Mouse (Mus musculus) neural tube, embryonic 10.5 days (tissue): ENCODE results near the gene Uts2.
A peak's percentile ranks its signal among the peaks of the same experiment; 100 is the strongest.

ENCODE experiments used
- DNase-seq: peaks from one replicate; pipeline ENCODE4 v3.0.0-alpha.2; 2017; ENCODE audit warnings: low spot score; ENCODE audit errors: extremely low spot score

The Uts2 gene

DNA sequence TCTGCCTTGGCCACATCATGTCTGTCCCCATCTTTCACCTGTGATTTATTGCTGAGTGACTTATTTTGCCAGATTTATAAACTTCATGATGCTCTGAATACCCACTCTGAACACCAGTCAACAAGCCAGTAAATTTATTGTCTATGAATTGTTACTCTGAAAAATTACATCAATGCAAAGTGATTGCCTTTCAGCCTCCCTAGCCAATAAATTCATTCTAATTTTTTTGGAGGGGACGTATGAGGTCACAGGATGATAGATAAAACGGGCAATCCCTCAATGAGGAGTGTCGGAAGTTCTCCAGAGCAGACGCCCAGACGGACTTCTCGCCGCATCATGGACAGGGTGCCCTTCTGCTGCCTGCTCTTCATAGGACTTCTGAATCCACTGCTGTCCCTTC lies at the start of gene Uts2:
TSS of gene Uts2 (plus strand) at position 301 of the 400 bp plus-strand sequence.
- no peak for DNase-seq

DNA sequence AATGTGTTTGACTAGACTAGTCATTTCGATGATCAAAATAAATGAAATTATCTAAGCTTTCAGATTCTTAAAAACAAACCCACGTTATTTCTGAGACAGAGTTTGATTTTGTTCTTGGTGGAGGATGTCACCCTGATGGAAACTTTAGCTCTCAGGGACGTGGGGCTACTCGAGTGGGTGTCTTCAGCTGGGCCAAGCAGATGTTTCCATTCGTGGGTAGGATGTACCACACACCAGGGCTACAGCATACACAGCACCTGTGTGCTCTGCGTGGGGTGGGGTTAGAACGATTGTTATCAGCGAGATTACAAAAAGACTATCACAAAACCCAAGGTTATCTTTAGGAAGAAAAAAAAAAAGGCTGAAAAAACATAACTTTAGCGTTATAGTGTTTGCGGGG lies 45.9 kb upstream of the Uts2 start:
- DNase-seq, result no peak

DNA sequence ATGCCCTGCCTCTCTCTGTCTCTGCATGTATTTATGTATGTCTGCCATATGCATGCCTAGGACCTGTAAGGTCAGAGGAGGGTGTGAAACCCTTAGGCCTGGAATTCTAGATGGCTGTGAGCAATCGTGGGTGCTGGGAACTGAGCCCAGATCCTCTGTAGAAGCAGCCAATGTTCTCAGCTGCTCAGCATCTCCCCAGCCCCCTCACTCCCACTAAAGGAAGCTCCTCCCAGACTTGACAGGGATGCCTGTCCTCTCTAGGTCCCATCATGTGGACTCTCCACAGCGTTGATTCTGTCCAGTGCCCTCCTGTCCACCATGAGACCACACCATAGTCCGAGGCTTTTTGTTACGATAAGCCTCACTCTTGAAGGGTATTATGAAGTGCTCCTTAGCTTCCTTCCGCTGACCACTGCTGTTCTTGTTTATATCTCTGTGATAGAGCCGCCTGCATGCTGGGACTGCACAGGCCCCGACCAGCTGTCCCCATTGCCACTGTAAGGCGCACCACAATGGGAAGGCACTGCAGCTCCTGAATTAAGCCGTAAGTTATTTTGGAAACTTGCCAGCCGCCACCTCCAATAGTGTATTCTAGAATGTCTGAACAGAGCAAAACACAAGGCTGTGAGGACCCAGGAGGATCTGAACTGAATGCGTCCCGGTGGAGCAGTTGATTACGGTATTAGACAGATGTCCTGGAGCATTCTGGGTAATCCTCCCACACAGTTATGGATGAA lies 40.4 kb upstream of the Uts2 start:
- DNase-seq, result no peak

DNA sequence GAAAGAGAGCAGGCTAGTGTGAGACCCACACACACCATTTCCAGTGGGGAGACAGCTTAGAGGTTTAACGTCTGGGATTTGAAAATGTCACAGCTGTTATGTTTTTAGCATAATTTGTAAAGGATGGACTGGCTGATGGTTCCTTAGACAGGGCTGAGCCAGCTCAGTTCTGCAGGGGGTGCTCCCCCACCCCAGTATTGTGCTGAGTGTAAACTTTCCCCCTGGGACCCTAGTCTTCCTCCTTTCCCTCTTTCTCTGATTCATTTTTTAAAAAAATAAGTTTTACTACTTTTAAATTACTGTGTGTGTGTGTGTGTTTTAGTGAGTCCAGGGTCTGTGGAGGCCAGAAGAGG lies 39.8 kb upstream of the Uts2 start:
- no peak for DNase-seq

DNA sequence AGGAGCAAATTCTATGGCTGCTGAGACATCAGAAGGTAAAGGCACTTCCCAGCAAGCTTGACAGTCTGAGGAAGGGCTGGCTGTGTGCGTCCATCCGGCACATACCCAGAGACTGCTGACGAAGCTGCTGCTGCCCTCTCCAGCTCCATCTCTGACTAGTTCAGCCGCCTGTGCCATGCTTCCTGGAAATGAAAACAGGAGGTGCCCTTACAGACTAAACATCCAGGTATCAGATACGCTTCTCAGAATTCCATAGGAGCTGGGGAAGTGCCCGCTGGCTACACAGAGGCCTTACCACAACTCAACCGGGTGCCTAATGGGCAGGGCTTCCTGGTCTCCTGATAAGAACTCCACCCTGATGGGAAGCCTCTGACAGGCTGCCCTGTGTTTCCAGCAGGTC lies 38.4 kb upstream of the Uts2 start:
- DNase-seq, result no peak

DNA sequence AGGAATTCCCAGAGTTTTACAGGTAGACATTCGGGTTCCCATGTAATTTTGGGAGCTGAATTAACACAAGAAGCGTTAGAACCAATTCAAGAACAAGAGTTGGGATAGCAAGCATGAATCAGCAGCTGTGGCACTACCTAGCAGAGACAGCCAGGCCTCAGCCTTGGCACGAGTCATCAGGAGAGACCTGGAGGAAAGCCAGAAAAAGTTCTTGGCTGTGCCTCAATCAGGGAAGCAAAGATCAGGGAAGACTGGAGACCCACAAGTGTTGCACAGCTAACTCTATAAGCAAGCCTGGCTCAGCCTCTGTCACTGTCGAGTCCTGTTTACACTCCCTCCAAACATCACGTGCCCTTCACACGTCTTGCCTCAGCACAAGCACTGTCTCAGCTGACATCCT lies 34.7 kb upstream of the Uts2 start:
- DNase-seq, result no peak

DNA sequence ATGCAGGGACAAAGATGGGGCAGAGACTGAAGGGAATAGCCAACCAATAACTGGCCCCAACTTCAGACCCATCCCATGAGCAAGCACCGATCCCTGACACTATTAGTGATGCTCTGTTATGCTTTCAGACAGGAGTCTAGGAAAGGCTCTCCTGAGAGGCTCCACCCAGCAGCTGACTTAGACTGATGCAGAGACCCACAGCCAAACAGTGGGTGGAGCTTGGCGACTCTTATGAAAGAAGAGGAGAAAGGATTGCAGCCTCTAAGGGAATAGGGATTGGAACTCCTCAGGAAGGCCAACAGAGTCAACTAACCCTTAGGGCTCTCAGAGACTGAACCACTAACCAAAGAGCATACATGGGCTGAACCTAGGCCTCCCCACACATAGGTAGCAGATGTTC lies 33.2 kb upstream of the Uts2 start:
- DNase-seq, result no peak

DNA sequence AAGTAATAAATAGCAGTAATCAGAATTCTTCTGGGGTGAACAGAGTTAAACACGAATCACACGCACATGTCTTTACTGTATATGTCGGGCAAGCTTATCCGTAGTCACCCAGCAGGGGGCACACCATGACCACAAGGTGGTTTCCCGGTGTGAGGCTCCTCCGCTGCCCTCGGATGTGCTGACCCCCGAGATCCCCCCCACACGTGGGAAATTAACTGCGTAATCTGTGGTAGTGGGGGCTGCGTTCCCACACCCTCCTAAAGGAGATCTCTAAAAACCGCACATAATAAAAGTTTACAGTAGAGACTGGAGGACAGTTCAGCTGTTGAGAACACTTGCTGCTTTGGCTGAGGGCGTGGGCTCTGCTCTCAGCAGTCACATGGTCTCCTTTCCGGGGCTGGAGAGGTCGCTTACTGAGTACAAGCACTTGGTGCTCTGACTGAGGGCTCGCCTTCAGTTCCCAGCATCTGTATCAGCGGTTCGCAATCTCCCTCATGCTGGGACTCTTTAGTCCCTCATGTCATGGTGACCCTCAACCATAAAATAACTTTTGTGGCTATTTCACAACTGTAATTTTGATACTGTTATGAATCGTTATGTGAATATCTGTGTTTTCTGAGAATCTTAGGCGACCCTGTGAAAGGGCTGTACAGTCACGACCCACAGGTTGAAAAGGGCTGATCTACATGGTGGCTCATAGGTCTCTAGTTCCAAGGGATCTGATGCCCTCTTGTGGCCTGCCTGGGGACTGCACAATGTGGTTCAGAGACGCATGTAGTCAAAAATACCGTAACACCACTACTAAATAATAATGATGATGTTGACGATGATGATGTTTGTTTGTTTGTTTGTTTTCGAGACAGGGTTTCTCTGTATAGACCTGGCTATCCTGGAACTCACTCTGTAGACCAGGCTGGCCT lies 32.0 kb upstream of the Uts2 start:
- DNase-seq, result peak; percentile 83

DNA sequence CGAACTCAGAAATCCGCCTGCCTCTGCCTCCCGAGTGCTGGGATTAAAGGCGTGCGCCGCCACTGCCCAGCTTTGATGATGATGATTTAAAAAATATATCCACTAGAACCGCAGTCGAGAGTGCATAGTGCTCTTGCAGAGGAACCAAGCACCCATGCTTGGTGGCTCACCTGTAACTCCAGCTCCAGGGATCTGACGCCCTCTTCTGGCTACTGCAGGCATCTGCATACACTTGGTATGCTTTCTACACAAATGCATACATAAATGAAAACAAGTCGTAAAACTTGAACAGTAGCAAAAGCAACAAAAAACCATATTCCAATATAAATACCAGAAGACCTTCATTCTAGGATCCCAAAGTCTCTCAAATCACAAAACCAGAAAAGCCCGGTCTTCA lies 31.3 kb upstream of the Uts2 start:
- DNase-seq, result no peak

DNA sequence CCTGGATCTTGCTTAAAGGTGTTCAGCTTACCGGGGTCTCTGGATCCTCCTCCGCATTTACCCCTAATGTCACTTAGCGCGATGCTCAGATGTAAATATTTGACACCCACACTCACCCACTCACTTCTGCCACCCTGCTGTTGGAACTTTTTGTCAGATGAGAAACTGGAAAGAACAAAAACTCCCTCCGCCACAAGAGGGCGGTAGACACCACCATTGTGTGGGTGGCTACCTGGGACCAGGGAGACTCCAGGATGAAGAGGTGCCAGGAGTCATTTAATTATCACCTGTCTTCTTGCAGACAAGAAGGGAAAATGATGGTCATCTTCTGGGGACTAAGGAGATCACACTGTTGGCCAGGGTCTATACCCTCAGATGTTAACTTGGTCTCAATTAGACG lies 30.3 kb upstream of the Uts2 start:
- peak; percentile 61 for DNase-seq

DNA sequence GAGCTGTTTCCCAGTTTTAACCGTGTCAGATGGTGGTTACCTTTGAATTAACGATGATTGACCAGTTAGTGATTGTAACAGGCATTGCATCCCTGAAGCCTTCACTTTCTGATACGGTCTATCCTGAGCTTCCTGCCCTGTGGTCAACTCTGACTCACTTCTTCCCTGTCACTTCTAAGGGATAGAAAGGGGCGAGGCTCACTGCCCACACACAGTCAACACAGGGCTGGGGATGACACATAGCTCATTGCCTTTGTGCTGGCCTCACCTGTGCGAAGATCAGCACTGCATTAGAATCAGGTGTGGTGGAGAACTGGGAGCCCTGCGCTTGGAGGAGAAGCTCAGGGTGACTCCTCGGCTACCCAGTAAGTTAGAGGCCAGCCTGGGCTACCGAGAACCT lies 27.9 kb upstream of the Uts2 start:
- DNase-seq, result no peak

DNA sequence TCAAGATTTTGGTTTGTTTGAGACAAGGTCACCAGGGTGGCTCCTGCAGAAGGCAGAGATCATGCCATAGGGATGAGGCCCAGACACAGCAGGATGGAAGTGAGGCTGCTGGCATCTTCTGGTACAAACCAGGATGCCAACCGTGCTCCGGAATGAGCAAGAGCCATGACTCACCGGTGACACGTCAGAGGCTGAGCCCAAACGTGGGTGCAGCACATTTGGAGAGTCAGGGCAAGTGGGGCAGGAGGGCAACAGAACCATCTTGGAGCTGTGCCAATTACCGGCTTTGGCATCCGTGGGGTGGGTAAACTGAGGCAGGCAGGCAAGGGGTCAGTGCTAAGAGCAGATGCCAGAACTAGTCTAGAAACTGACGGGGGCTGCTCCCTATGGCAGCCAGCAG lies 23.6 kb upstream of the Uts2 start:
- DNase-seq, result no peak

DNA sequence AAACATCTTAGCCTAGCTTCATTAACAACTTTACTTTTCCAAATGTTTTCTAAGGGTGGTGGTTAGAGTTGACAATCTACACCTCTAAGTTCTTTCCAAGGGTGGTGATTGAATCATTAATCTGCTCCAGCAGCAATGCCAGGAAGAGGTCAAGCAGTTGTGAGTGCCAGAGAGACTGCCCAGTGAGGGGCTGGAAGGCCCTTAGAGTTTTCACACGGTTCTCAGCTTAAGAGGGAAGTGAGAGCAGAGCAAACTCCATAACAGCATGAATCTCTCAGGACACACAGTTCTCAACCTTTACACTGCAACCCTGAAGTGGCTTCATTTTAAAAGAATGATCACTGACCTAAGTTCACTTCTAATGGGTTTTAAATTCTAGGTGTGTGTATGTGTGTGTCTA lies 21.8 kb upstream of the Uts2 start:
- DNase-seq, result no peak

DNA sequence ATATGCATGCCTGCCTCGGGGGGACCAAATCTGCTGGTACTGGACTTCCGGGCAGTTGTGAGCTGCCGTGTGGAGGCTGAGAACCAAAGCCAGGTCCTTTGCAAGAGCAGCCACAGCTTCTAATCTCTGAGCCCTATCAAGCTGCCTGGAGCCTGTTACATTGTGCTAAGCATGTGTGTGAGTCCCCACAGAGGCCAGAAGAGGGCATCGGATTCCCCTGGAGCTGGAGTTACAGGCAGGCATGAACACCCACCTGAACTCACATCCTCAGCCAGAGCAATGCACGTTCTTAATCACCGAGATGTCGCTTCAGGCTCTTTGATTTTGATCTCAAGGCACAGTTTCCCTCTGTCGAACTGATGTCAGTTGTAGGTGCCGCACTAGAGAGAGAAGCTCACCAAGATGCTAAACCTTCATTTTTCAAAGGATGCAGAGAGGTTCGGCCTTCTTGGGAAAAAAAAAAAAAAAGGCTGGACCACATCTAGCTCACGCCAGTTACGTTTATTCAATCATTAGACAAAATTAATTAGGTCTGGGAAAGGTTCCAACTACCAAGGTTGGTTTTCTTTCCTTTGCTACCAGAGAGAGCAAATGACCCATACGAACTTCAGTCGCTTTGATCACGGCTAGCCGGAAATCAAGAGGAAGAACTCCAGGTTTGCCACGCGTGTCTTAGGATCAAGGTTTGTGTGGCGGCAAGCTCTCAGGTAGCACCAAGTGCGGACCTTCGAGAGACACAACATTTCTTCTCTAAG lies 18.6 kb upstream of the Uts2 start:
- no peak for DNase-seq

DNA sequence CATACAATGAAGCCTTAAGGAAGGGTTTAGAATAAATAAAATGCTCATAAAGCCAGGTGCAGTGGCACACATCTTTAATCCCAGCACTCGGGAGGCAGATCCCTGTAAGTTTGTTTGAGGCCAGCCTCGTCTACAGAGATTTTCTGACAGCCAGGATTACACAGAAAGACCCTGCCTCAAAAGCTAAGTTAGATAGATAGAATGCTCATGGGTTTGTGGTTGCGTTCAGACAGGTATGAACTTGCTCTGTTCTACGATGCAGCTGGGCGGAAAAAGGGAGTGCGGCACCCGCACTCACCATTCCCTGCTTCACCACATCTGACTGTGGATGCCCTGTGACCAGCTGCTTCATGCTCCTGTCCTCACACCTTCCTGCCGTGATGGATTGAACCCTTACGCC lies 17.4 kb upstream of the Uts2 start:
- no peak for DNase-seq

DNA sequence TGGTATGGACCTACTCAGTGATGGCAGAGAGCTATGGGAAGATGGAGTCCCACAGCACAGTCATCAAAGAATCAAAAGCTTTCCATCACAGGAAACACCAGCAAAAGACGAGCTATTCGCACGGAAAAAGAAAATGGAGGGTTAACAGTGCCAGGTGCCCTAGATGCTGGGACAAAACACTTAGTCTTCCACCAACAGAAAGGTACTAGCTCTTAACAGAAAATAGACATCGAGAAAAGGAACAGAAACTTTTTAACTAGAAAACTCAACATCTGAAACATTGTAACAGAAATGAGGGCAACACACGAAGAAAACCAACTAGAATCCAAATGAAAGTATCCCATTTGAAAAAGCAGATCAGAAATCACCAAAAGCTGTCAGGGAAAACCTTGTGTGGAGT lies 16.7 kb upstream of the Uts2 start:
- DNase-seq, result no peak

DNA sequence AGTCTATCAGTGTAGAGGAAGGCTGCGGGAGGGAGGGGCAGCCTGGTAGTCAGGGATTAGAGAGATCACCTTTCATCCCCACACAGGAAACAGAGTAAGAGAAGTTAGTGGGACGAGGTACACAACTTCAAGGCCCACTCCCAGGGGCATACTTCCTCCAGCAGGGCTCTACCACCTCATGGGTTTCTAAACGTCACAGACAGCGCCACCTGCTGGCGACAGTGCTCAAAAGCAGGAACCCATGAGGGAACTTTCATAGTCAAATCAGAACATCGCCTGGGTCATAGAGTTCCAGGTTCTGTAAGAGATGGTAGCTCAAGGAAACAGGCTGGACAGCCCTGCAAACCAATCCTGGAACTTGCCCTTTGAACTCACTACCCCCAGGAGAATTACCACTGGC lies 6.7 kb upstream of the Uts2 start:
- peak; percentile 19 for DNase-seq

DNA sequence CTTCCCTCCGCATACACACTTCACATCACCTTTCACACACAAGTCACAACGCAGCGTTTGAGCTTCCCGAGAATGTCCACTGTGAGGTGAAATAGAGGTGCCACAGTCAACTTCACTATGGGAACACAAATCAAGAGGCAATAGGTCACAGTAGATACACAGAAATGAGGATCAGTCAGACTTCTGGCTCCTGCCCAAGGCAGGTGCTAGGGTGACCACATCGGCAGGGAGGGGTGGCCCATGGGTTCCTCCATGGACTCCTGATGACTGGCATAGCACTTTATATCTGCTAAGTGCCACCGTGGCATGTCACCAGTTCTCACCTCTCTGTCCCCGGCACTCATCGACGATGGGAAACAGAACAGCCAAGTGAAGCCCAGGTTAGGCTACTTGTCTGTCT lies 1.7 kb downstream of the Uts2 start:
- no peak for DNase-seq

DNA sequence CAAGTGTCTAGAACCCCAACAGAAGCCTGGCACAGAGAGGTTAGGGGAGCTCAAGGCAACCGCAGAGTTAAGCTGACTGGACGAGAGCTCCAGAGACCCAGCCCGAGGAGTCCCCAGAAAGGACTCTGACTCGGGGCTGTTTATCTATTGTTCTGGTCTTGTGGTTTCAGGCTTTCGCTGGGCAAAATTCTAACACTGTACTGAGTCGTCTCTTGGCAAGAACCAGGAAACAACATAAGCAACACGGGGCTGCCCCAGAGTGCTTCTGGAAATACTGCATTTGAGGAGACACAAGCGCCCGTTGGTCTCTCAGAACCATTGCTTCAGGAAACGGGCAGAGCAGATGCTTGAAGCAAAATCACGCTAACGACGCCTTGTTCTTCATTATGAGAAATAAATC lies 4.5 kb downstream of the Uts2 start:
- no peak for DNase-seq

DNA sequence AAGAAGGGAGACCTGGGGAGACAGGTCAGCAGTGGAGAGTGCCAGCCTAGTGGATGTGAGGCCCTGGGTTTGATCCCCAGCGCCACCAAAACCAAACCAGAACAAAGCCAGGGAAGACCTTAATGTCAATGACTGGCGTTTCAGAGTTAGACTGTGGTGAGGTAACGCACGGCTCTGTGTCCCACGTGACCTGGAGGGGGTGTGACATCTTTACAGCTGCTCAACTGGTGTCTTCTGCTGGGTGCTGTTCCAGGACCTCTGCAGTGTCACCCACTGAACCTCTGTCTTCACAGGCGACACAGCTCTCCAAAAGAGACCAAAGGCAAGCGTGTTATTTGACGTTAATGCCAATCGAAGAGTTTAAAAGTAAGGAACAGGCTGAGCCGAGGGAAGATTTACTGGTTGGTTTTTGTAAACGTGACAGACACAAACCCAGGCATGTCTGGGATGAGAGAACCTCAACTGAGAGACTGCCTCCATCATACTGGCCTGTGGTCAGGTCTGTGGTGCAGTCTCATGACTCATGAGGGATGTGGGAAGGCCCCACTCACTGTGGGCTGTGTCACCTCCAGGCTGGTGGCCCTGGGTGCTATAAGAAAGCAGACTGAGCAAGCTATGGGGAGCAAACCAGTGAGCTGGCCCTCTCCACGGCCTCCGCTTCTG lies 8.9 kb downstream of the Uts2 start:
- no peak for DNase-seq

DNA sequence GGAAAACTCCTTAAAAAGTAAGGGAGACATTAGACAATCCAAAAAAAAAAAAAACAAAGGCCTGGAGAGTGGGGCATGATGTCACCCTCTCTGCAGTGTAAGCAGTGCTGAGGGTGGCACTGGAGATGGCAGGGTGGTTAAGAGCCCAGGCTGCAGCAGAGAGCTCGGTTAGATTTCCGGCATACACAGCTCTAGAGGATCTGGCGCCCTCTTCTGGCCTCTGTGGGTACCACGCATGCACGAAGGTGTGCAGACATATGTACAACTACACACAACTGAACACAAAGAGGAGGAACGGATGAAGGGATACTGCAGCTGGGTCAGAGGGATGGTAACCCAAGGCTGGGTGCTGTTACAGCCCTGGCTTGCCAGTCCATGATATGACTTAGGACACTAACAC lies 10.0 kb downstream of the Uts2 start:
- DNase-seq, result peak; percentile 47

DNA sequence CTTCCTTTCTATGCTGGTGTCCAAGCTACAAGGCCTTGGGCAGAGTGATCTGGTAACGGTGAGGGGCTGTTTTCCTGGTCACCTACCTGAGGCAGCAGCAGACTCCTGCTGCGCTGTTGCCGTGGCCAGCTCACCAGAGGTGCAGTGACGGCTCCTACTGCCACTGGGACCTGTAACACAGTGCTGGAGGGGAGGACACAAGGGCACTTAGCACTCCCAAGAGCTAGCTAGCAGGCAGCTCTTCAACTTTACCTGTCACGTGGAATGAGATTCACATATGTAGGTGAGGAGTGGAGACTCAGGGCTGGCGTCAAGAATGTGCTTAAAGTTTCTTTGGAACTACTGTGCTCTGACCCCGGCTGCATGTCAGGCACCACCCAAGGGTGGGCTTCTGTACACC lies 13.4 kb downstream of the Uts2 start:
- DNase-seq, result no peak
